Mouse (Mus musculus): ENCODE data around the gene Med12l.

DNA sequence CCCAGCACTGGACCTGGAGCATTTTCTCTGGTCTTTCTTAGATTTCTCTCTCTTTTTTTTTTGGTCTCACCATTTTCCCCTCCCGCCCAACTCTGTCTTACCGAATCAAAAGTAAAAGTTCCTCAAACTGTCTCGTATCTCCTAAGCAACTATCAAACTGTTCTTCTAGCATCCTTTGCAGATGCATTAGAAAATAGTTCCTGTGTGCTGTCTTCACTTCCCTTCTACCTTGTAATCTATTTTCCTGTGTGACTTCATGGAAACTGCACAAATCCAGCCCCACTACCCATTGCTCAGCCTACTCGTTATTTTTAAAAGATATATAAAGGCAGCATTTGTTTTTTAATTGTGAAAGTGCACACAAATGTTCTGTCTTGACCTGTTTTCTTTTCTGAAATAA, 126.3 kb downstream of the Med12l start:
- TF ChIP-seq CTCF (IDR thresholded peaks at IDR 0.05; ENCODE audit: borderline replicate concordance, insufficient read depth, low read depth, low read length) (no peak), POLR2A (IDR thresholded peaks at IDR 0.05; ENCODE audit: borderline replicate concordance, insufficient read depth, low read length) (no peak)

Measured in cerebellum, adult 2 months (tissue).